Mouse (Mus musculus) adipocyte (in vitro differentiated cells): ENCODE results near the gene Smtnl1.
"Not testable (repeated sequence)": the region's sequence is repeated elsewhere in the genome, so short reads cannot be mapped to it uniquely, and the experiment has no call there.

ENCODE experiments used
- DNase-seq: peaks from one replicate; pipeline ENCODE4 v3.0.0-alpha.2; 2016; ENCODE audit warnings: low spot score

The Smtnl1 gene

DNA sequence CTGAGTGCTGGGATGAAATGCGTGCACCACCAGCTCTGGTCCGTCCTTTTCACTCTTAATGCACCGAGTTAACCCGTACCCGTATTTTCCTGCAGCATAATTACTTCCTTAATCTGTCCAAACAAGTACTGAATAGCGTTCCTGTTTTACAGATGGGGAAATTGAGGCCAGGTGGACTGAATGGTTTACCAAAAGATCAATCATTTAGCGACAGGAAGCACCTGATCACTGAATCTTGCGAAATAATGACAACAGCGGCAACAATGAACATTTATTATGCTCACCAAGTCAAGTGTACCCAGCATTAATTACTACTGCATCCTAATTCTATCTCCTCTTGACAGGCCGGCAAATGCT is 16.1 kb upstream of the Smtnl1 start, which contains the start of gene Slc43a1:
TSS of gene Slc43a1 (plus strand) at position 258 of the 357 bp plus-strand sequence.
- no peak for DNase-seq

DNA sequence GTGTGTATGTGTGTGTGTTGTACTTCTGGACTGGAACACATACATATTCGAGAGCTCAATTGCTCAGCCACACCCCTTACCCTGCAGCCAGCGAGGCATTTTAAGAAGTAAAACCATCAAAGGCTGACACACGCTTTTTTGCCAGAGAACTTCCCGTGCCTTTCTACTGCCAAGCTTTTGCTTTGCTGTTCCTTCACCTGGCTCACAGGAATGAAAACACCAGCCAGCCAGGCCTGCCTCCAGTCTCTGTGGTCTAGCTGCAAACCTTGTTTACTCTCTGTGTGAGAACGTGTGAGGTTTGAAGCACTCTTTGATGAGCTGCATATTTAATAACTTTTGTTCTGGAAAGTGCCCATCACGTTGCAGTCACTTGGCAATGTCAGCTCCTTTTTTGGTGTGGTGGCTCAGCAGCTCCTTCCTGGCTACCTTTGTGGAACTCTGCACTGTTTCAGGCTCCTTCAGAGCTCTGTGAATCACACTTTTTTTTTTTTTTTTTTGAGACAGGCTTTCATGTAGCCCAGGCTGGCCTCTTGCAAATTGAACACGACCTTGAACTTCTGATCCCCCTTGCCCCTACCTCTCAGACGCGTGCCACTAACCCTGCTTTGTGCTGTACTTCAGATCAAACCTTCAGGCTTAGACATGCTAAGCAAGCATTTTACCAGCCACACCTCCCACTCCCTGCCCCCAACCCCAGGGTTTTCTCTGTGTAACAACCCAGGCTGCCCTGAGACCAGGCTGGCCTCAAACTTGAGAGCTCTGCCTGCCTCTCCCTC is 15.6 kb upstream of the Smtnl1 start:
- no peak for DNase-seq

DNA sequence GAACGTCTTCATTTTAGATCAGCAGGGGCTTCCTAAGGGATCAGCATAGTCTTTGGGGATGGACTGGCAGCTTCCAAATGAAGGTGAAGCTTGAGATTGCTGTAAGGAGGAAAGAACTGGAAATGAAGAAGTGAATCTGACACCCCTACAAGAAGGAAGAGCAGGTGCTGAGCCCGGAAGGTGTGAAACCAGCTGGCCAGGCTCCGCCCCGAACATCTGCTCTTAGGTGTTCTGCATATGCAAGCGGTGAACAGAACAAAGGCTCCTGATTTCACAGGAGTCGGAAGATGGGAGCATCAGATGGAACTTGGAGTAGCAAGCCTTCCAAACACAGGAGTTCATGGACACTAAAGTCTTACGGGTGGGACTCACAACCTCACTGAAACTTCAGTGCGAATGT is 14.7 kb upstream of the Smtnl1 start:
- no peak for DNase-seq

DNA sequence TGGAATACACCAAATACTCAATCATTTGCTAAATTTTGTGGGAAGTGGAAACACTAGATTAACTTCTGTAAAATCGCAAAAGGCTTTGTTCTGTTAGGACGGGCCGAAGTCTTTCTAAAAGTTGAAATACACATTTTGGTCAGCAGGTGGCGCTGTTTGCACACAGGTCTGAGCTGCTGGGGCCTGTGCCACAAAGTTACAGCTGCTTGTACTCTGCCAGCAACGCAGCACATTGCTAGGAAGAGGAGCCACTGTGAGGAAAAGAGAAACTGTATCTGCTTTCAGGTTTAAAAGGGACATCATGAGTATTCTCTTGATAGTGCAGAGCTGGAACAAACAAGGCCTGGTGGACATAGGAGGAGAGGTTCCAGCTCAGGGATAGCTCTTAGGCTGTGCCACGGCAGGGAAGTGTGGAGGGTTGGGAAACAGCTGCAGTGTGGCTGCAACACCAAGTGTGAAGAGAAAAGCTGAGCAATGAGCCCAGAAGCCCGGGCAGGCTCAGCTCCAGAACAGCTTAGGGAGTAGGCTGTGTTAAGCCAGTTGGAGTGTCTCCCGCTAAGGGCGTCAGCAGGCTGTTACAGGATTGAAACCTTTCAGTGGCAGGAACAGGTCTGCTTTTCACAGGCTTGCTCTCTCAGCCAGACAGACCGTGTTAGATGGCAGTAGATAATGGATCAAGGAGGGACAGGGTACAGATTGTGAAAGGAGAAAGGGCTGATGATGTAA is 9.4 kb upstream of the Smtnl1 start:
- DNase-seq: peak; percentile 97

DNA sequence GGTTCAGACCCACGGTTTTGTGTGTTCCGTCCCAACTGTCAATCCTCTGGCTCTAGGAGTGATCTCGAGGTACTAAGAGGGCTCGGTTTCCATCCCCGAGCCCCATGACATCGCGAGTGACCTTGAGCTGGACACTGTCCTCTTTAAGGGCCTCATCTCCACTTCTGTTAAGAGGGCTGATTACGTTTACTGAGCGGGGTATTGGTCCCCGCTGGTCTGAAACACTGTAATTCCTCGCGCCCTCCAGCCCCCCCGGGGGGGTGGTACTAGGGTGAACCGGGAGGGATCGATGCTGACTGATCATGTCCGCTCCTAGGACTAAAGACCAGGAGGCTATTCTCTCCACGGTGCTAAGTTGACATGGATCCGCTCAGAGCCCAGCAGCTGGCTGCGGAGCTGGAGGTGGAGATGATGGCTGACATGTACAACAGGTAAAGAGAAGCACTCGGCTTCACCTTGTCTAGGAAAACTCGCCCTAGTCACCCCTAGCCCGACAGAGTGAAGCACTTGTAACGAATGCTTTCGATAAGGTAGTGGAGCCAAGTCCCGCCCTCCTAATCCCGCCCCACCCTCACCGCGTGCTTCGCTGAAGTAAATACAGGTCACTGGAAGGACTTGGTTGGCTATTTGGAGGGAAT is 5.0 kb upstream of the Smtnl1 start:
- DNase-seq: peak; percentile 76

DNA sequence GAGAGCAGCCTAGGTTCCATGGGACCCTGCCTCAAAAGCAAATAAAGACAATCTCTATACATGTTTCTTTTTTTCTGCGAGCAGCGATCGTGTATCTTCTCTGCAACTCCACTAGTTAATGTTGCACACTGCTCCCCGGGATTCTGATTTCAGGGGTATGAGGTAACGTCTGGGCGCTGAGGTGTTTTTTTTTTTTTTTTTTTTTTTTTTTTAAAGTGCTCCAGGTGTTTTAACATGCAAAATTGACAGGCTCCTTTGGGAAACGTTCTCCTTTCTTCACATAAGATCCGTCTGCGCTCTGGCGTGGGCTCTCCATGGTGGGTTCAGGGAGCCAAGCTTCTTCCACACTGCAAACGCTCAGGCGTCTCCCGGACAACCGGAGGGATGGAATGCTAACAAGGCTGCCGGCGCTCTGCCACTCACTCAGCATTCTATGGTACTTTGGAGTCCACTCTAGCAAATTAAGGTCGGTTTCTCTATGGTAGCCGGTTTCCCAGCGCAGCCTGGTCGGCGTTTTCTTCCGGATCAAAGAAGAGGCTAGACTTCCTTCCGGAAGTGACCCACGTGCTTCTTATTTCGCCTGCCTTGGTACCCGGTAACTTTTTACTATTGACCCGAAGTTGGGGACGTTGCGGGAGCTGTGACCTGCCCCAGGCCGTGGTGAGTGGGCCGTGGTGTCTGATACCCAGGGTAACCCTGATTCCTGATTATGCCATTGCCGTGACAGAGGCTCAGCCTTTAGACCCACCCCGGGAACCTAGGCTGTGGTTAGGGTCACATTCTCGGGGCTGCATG is 4.2 kb upstream of the Smtnl1 start, which contains the start of gene Timm10:
TSS of gene Timm10 (plus strand) at position 510 of the 795 bp plus-strand sequence.
- peak; percentile 98 for DNase-seq

DNA sequence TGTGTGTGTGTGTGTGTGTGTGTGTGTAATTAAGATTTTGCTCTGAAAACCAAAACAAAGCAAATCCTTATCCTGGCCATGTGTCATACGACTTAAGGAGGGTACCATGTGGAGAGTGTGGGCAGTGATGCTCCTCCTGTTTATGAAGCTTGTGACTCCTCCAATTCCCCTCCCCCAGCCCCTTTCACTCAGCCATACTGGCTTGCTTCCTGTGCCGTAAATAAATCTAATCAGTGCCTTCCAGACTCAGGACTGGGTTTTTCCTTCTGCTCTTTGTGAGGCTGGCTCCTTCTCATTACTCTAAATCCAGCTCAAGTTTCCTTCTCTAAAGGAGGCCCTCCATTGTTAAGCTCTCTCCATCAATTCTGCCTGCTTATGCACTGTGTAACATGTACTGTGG is 785 bp upstream of the Smtnl1 start:
- DNase-seq: no peak

DNA sequence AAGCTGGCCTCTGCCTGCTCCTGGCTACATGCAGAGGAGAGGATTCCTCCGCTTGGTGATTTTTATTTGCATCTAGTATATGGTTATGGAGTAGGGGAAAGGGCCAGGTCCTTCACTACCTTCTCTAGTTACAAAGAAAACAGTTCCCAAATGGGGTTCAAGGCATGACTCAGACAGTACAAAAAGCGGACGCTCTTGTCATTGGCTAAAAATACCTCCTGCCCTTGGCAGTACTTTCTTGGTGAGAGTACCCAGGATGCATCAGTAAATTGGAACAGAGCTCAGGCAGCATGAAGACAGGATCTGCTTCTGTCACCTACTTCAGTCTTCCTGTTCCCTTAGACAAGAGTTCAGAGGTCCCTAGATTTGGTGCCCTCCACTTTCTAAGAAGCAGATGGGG is 2.6 kb downstream of the Smtnl1 start:
- peak; percentile 88 for DNase-seq

DNA sequence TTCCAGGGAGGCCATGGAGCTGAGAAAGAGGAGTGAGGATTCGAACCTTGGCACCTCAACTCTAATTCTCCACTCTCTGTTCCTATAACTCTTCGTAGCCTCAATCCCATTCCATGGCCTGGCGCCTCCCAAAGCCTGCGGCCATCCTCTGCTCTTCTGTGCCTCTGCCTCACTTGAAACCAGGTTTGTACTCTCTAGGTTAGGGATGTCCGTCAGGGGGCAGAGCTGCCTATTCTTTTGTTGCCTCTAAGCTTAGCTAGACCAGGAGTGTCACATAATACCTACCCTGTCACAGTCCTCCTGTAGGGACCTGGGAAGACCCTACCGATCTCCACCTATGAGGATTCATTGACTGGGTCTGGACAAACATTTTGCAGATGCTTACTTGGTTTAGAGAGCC is 9.8 kb downstream of the Smtnl1 start:
- no peak for DNase-seq

DNA sequence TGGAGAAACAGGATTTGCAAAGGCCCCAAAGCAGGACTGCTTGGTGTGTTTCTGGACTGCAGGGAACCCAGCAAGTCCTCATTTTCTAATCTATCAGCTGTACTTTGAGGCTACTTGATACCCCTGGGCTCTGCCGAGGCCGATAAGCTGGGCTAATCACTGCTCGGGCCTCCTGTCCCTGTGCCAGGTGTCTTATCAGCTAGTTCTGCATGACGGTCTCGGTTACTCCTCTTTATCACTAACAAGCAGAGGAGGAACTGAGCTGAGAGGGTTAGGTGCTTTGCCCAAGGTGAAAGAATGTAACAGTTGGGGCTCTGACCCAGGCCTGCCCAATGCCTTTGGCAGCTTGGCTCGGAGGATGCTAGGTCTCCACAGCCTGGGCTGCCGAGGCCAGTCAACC is 10.6 kb downstream of the Smtnl1 start:
- no peak for DNase-seq

DNA sequence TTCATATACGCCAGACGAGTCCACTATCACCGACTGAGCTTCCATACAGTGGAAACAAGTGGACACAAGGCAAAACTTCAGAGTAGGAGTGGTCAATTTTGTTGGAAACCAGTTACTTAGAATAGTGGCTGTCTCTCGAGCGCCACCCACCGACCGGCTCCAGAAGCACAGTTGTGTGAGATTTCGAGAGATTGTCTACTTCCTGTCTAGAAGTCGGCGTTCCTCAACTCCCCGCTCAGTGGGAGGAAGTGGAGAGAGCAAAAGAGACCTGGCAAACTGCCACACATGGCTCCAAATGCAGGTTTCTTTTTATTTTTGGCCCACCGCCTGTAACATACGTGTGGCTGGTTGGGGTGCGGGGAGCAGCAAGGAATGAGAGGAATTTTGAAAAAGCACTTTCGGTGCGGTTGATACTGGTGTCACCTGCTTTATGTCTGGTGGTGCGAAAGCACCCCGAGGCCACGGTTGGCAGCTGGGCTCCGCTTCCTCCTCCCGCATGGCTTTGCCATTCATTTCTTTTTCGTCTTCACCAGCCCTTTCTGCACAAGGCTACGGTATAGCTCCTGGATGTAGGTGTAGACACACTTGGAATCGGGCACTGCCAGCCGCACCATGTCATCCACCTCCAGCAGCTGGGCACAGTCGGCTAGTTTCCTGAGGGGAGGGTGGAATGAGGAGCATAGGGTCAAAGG is 11.4 kb downstream of the Smtnl1 start:
- DNase-seq: no peak

DNA sequence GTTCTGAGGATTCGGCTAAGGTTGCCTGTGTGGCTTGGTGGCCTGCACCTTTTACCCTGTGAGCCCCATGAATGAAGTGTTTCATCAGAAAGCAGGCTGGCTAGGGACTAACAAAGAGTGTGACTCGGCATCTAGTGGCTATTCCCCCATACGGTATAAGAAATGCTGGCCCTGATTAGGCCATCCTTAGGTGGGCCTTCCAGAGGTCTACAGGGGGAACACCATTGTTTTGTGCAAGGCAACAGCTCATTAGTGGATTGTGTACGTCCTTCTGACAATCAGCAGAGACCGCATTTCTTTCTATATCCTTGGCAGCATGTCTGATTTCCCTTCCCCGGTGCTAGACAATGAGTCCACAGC is 11.9 kb downstream of the Smtnl1 start:
- no peak for DNase-seq

DNA sequence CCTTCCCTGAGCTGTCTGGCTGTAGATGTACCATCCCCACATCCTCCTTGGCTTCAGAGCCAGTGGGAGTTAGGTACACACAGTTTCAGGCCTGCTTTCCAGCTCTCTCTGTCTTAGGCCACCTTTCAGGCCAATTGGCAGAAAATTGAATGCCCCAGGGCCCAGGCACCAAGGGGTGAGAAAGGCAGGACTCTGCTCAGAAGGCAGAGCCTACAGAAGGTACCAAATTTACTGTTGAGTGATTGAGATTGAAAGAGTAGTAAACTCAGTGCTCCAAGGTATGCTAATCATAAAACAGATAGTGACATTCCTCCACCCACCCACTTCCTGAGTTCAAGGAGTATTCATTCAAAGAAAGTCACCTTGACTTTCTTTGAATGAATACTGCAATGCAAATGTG is 13.1 kb downstream of the Smtnl1 start:
- DNase-seq: no peak

DNA sequence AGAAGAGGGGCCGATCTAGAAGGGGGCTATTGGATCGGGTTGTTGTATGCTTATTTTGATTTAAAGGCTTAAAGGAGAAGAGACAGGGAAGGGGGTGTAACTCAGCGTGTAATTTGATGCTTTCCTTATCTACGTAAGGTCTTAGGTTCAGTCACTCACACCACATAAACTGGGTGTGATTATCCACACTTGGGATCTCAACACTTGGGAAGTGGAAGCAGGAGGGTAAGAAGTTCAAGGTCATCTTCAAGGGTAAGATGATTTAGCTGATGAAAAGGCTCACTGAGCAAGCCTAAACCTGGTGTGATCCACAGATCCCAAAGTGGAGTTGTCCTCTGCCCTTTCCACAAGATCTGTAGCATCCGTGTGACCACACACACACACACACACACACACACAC is 15.9 kb downstream of the Smtnl1 start:
- no peak for DNase-seq

DNA sequence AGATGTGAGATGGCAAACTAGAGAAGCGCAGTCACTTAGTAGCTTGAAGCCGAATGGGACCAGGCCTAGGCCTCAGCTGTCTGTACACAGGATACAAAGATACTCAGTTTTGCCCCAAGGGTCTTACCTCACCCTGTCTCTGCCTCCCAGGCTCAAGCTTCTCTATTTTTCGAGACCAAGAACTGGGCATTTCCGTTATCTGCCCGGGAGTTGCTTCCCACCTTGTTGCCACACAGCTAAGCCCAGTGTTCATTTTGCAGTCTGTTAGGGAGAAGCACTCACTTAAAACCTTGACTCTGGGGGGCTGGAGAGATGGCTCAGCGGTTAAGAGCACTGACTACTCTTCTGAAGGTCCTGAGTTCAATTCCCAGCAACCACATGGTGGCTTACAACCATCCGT is 18.5 kb downstream of the Smtnl1 start:
- no peak for DNase-seq

DNA sequence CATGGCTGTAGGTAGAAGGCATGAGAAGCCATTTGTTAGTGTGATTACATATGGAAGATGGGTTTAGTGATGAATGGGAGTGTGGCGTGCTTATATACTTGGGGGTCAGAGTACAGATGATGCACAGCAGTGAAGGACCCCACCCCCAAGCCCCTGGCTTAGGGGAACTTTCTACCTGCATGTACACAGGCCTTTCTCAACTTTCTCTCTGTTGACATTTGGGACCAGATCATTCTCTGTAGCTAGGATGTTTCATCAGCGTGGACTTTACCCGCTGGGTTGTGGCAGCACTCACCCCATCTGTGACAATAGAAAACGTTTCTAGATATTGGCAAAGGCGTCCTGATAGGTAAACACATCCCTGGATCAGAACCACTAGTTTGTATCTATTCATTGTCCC is 21.2 kb downstream of the Smtnl1 start:
- not testable (repeated sequence) for DNase-seq

DNA sequence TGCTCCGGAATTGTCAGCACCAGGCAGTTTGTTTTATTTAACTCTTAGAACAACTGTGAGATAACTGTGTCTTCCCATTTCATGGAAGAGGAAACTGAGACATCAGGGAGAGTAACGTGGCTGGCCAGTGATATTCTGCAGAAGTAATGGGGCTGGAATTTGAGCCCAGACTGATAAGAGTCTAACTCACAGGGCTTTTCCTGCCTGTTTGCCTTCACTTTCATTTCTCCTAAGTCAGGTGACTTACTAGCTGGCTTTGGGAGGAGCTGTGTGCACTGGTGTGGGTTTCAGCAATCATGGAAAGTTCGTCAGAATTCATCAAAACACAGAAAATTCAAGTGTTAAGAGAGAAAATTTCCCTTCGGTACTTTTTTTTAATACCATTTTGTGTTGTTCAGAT is 22.1 kb downstream of the Smtnl1 start:
- no peak for DNase-seq

DNA sequence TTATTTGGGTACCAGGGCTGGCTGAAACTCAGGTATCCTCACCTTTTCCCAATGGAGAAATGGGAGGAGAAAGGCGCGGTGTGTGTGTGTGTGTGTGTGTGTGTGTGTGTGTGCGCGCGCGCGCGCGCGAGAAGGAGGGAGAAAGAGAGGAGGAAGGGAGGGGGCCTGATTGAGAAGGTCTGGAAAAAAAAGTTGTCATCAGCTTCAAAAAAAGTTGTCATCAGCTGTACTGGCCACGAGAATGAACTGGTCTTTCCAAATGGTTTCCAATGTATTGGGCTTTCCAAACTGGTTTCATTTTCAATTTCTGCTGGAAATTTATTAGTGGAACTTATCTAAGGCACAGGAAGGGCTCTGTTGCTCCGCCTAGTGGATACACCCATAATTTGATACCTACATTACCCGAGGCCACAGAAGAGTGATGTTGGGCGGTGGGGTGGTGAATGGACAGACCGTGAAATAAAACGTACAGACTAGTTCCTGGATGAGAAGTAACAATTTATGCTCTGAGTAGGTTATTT is 23.4 kb downstream of the Smtnl1 start:
- DNase-seq: peak; percentile 87

DNA sequence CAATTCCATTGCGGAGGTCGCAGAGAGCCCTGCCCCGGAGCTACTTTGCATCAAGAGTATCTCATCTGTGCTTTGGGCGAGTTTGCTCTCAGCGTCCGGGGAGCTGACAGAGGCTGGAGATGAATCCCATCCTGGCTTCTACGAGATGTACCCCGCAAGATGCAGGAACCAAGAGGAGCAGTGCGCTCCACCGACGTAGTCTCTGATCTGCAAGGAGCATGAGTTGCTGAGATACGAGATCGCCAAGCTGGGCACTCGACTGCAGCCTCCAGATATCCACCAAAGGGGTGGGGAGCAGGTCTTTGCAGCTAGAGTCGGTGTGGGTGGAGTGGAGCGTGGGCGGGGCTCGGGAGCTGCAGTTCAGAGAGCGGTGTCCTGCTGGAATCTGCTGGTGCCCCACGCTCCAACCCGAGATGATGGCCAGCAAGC is 23.9 kb downstream of the Smtnl1 start, which contains the start of gene Ube2l6:
TSS of gene Ube2l6 (plus strand) at position 336 of the 429 bp plus-strand sequence.
- peak; percentile 50 for DNase-seq

DNA sequence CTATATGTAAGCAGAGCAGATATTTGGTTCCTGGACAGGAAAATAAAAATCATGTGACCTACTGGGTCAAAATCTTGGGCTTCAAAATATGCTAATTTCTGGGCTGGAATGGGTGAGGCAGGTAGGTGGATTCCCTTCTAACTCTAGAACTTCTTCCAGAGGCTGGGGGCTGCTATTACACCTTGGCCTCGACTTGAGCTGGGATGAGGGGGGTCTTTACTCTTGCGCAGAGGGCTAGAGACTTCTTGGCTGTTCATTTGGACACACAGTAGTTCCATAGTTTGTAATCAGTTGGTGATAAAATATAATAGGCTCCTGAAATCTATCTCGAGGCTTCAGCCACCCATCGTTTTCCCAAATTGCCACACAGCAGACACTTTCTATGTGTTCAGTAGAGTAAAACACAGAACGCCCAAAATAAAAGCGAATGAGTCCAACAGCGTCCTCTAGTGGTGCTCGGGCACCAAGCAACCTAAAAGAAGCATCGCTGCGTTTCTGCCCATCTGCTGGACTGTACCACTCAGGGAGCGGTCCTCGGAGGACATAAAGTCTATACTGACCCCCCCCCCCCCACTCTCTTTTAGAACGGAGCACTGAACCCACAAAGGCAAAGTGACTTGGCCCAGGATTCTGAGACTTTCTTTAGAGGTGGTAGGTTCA is 24.5 kb downstream of the Smtnl1 start:
- peak; percentile 90 for DNase-seq

DNA sequence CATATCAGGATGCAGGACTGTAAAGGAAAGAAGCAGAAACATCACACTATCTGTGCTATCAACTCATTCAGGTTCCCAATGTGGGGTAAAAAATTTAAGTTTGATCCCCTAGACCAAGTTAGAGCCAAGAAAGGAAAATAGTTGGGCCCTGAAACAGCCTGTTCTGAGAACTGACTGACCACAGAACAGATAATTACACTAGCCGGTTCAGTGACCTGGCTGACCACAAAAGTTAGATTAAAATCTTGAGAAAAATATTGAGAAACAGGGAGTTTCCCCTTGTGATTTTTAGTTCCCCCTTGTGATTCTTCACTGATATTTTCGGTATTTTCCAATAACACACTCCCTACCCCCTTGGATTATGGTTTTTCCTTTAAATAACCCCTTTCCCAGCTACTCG is 28.6 kb downstream of the Smtnl1 start:
- no peak for DNase-seq
